Mouse (Mus musculus): ENCODE data around the gene Mtr.

The Mtr gene

GRCm38 (mm10) chr13:12249195-12249898 is 8.6 kb downstream of the Mtr start:
- intact Hi-C loops (cut with DNase I): no loop called here

GRCm38 (mm10) chr13:12245938-12246337 is 12.0 kb downstream of the Mtr start:
- intact Hi-C loops (cut with DNase I): no loop called here

- intact Hi-C loops (cut with DNase I): no loop called here
Measured at GRCm38 (mm10) chr13:12243991-12244390, 13.9 kb downstream of the Mtr start.

DNA sequence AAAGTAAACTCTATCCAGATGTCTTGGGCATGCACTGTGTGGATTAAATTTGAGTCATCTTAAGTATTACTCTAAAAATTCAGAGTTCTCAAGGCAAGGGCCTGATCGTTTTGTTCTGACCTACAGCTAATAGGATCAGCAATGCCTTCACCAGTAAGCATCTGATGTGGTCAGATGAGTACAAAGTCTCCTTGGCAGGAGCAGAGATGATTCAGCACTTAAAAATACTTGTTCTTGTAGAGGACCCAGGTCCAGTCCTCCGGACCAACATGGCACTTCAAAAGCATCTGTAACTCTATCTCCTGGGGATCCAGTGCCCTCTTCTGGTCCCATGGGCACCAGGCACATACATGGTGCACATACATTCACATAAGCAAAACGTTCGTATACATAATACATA is 25.8 kb downstream of the Mtr start:
- intact Hi-C loops (cut with DNase I): no loop called here

DNA sequence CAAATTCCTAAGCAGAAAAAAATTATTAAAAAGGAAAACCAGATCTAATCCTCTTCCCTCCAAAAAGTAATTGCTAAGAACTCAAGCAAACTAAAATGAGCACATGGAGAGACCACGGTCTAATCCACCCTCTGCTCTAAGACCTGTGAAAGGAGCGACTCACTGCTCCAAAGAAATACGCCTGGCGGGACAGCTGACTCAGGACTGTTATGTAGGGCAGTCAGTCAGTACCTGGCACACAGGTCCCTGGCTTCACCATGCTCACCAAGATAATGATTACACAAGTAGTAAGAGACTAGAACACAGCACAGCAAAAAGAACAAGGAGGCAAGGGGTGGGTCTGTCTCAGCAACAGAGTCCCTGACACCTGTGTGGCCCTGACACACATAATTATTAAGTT is 29.7 kb downstream of the Mtr start:
- intact Hi-C loops (cut with DNase I): no loop called here

DNA sequence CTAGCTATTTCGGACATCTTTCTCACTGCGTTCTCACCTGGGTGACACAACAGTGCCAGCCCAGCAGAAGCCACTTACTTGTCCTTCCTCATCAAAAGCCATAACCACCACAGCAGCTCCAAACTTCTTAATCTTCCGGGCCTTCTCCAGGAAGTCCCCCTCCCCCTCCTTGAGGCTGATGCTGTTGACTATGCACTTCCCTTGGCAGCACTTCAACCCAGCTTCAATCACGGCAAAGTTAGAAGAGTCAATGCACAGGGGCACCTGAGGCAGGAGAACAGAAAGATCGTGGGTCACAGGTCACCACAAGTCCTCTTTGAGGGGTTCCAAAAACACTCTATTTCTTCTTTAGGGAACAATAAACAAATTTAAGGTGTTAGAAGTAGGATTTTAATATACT is 30.3 kb downstream of the Mtr start:
- intact Hi-C loops (cut with DNase I): no loop called here

GRCm38 (mm10) chr13:12218603-12219002 is 39.3 kb downstream of the Mtr start:
- intact Hi-C loops (cut with DNase I): no loop called here

- intact Hi-C loops (cut with DNase I): loop anchor here (5.0 kb wide), 2 partner anchors 42 to 172 kb away; partner anchors contain the start of gene Mtr
Measured at GRCm38 (mm10) chr13:12214922-12215321, 43.0 kb downstream of the Mtr start.

- intact Hi-C loops (cut with DNase I): loop anchor here (5.0 kb wide), 2 partner anchors 46 to 176 kb away; partner anchors contain the start of gene Mtr
Measured at GRCm38 (mm10) chr13:12211058-12211457, 46.9 kb downstream of the Mtr start.

DNA sequence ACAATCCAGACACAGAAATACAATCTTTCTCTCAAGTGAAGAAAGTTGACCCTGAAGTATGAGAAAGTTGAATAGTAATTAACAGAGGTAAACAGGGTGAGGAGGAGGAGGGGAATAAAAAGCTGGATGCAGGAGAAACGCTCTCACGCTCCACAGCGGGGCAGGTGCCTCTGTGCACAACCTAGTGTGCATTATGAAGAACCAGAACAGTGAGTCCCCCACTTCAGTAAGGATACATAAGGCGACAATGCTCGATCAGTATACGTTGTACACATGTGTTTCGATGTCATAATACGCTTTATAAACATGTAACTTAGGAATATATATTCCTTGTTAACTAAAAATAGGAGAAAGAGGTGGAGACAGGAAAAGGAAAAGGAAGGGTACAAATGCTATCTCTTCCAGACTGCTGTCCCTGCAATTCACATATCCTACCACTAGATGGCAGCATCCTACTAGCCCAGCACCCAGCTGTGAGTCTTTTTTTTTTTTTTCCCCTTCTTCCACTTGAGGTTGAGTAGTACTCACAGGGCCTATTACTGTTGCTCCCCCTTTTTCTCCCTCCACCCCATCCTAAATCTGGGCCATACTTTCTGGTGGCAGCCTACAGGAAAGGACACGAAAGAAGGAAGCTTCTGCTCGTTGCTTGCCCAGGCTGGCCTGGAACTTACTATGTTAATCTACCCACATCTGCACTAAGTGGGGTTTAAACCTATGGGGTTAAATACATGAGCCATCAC is 47.7 kb downstream of the Mtr start:
- intact Hi-C loops (cut with DNase I): loop anchor here (5.0 kb wide), 2 partner anchors 47 to 177 kb away; partner anchors contain the start of gene Mtr

DNA sequence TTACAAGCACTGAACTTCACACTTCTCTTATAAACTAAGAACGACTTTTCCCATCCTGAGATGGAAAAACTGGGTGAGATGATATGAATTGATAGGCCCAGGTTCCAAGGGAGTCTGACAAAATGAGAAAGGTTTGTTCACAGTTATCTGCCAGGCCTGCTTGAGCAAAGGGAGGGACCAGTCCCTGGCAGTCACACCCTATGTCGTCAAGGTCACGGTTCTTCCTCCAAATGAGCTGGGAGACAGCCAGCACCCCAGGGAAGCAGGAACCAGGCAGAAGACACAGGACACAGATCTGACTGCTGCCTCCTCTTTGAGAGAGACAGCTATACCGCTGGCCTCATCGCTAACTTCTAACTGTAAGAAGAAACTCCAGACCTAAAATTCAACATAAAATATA is 57.5 kb downstream of the Mtr start:
- intact Hi-C loops (cut with DNase I): no loop called here

DNA sequence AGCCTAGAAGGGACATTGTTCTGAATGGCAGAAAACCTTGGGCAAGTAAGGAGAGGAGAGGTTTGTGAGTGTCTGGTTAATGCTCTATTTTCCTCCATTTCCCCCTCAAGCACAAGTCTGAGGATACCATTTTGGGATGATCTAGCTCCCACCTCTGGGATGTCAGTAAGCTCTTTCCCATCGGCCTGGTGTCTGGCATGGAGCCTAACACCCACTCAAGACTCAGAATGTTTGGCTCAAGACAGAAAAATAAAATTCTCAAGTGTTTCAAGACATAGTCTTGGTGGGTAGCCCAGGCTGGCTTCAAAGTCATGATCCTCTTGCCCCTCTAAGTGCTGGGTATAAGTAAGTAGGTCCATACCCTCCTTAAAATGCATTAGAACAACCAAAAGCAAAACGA is 59.4 kb downstream of the Mtr start:
- intact Hi-C loops (cut with DNase I): no loop called here

DNA sequence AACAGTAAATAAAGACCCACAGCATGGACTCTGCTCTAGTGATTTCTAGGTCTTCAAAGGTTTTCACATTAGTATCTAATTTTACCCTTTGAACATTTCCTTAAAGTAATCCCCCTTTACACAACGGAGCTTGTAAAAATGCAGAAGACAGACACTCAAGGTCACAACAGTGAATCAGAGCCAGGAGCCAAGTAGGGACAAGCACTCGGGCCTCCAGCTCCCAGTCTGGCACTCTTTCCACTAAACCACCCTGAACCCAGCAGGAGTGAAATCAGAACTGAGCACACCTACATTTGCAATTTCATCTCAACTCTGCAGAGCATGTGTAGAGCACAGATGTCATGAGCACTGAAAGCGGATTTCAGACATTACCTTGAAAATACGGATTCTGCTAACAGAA is 61.1 kb downstream of the Mtr start:
- intact Hi-C loops (cut with DNase I): no loop called here

DNA sequence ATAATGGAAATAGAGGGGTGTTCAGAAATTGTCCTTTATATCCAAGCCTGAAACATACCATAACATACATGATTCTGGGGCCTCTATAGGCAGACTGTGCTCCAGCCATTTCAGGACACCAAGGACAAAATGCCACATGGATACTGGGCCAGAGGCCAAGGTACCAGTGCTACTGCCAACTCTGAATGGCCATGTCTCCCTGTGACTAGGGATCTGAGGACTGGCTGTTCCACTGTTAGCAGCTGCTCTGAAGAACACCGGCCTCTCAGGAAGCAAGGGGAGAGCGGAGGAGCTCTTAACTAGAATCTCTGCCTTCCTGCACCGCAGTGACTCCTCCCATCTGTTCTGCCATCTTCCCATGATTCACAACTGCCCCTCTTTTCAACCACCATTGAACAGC is 61.9 kb downstream of the Mtr start:
- intact Hi-C loops (cut with DNase I): no loop called here

DNA sequence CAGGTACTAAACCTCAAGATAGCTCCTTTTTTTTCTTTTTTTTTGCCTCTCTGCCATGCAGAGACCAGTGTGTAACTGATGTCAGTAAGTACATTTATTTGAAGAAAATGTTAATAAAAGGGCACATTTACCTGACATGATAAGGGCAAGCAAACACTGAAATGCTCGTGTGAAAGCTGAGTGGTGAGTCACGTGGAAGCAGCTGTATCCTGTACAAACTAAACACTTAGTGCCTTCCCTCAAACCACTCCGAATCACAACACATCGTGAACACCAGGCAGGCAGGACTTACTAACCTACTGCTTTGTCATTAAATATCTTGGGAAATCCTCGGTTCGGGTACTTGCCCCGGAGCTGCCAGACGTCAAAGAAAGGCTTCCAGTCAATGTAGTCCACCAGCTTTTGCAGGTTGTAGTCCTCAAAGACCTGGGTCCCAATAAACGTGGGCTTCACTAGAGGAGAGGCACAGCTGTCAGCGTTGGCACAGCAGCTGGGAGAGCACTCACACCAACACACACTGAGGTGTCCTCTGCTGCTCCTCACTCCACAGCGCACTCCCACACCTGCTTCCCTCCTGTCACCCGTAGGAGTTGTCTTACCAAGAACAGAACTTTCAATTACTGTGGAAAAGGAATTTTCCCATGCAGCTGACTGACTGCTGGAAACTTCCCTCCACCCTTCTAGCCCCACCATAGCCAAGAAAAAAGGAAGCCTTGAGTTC is 62.8 kb downstream of the Mtr start:
- intact Hi-C loops (cut with DNase I): no loop called here

DNA sequence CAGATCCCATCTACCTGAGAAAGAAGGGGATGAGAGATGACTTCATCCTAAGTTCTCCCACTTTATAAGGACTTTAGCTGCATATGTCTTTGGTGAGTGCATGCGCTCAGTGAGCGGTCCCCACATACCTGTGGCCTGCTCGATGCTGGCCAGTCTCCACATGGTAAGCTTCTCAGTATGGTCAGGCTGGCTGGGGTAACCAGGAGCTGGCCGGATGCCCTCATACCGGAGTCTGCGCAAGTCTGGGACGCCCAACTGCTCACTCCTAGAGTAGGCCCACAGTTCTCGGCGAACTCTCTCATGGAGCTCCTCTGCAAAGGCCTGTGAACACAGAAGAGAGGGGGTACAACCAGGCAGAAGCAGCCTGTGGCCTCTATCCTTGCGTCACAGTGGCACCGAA is 68.7 kb downstream of the Mtr start:
- intact Hi-C loops (cut with DNase I): no loop called here

- intact Hi-C loops (cut with DNase I): no loop called here
Measured at GRCm38 (mm10) chr13:12188804-12189203, 69.1 kb downstream of the Mtr start.

- intact Hi-C loops (cut with DNase I): no loop called here
Measured at GRCm38 (mm10) chr13:12179481-12179880, 78.4 kb downstream of the Mtr start.

GRCm38 (mm10) chr13:12176761-12177160 is 81.2 kb downstream of the Mtr start:
- intact Hi-C loops (cut with DNase I): no loop called here

- intact Hi-C loops (cut with DNase I): no loop called here
Measured at GRCm38 (mm10) chr13:12175988-12176736, 81.8 kb downstream of the Mtr start.

- intact Hi-C loops (cut with DNase I): no loop called here
Measured at GRCm38 (mm10) chr13:12167276-12167675, 90.6 kb downstream of the Mtr start.
